Mouse (Mus musculus) gonadal fat pad, adult 2 months (tissue): ENCODE results near the gene Mks1. TPM values are rescaled to one million over a fixed set of nuclear protein-coding genes. Genes with fewer than 3 reads are reported as not detected.
"Not testable (repeated sequence)": the region's sequence is repeated elsewhere in the genome, so short reads cannot be mapped to it uniquely, and the experiment has no call there.

ENCODE experiments used
- DNase-seq: peaks from one replicate; pipeline ENCODE4 v3.0.0-alpha.2; 2012; ENCODE audit warnings: low read depth
- polyA plus RNA-seq: library from polyadenylated mRNA; depleted of rRNA; stranded (reverse); fragments of >200 nt; gene quantifications from 2 replicates; pipeline ENCODE4 v1.2.3, GENCODE M21; 2012; rRNA removed

The Mks1 gene
- polyA plus RNA-seq: 20.8 and 22.2 TPM in 2 replicates

DNA sequence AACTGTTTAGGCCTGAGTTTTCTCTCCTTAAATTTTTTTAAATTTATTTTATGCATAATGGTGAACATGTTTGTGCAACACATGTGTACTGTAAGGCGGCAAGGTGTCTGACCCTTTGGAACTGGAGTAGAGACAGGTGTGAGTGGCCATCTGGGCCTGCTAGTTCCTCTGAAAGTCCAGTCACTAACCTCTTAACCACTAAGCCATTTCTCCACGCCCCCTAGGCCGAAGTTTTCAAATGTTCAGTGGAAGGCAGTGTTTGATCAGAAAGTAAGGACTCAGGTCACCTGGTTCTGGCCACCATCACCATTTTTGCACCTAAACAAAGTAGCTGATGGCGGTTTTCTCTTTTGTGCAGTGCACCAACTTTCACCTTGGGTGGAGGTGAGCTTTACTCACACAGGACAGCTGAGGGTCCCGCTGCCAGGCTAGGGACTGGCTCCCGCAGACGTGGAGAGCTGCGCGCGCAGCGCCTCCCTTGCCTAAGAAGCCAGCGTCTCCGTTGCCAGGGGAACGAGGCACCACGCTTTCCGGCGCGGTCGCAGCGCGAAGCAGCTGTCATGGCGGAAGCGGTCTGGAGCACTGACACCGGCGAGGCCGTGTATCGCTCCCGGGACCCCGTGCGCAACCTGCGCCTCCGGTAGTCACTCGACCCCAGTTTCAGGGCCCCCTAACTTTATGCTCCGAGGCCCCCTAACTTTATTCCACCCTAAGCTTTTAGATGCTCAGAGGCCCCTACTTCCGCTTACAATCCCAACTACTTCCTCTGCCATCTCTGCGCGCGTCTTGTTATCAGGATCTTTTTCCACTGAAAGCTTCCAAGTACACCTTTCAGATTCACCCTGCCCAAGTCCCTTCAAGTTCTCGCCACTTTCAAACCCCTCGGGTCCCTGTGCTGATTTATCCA, at the start of gene Mks1:
Mks1 (plus strand) TSS at position 526 of the 907 bp plus-strand sequence.
- no peak for DNase-seq

DNA sequence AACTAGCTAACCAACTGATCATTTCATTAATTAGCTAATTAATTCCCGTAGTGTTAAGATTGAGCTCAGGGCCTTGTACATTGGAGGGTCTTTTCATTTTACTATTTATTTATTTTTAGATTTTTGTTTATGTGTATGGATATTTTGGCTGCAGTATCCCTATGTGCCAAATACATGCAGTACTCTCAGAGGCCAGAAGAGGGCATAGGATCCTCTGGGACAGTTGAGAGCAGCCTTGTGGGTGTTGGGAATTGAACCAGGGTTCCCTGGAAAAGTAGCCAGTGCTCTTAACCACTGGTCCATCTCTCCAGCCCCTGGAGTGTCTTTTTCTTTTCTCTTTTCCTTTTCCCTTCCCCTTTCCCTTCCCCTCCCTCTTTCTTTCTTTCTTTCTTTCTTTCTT, 47.6 kb upstream of the Mks1 start:
- no peak for DNase-seq

DNA sequence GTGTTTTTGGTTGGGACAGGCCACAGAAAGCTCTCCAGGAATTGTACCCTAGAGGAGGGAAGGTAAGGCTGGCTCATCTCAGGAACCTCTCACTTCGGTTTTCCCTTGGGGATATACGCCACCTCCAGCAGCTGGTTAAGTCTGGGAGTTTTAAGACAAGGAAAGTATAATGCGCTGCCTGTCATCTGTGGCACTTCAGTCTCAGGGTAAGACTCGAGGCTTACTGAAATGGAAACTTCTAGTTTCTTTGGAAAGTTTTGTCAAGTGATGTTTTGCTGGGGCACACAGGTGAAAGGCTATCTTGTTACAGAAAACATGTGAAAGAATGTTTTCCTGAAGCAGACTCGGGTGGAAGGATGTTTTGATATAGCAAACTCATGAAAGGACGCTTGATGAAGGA, 45.6 kb upstream of the Mks1 start:
- no peak for DNase-seq

DNA sequence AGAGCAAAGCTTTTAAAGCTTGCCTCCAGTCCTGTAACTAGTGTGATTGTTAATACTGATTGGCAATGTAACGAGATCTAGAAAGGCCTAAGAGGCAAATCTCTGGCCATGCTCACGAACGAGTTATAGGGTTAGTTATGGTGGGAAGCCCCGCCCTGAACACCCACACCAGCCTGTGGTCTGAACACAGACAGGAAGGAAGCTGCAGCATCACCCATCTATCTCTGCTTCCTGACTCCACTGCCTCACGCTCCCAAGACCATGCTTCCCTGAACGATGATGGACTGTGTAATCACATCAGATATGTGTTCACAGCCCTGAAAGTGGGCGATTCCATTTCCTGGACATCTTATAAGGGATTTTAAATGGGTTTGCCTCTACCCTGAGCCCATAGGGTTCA, 44.8 kb upstream of the Mks1 start:
- DNase-seq: no peak

DNA sequence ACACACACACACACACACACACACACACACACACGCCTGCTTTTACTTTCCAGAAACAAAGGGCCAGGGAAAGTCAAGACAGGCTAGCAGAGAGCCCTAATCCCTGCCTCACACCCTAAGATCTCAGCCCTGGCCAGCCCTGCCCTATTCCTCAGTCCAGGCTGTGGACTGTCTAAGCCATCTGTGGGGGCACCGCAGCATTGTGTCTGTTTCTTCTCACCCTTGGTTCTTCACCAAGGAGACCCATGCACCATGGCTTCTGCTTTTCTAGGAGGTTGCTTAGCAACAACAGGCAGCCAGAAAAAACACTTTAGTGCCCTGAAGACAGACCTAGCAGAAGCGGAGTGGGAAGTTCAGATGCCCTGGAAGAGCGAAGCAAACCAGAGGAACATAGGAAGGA, 41.6 kb upstream of the Mks1 start:
- no peak for DNase-seq

DNA sequence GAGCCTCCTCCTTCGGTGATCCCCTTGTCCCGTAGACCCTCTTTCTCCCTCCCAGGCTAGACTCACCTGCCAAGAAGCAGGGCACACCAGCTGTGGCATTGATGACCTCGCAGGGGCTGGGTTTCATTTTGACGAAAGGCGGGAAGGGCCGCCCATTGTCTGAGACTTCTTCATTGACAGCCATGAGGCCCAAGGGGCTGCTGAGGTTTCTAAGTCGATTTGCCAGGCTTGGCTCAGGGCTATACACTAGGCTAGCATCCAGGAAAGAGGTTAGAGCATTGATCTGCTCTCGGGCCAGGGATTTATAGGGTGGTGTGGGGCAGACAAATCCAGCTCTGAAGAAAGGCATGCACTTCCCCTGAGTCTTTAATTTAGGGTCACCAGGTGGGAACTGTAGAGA, 38.2 kb upstream of the Mks1 start:
- DNase-seq: no peak

DNA sequence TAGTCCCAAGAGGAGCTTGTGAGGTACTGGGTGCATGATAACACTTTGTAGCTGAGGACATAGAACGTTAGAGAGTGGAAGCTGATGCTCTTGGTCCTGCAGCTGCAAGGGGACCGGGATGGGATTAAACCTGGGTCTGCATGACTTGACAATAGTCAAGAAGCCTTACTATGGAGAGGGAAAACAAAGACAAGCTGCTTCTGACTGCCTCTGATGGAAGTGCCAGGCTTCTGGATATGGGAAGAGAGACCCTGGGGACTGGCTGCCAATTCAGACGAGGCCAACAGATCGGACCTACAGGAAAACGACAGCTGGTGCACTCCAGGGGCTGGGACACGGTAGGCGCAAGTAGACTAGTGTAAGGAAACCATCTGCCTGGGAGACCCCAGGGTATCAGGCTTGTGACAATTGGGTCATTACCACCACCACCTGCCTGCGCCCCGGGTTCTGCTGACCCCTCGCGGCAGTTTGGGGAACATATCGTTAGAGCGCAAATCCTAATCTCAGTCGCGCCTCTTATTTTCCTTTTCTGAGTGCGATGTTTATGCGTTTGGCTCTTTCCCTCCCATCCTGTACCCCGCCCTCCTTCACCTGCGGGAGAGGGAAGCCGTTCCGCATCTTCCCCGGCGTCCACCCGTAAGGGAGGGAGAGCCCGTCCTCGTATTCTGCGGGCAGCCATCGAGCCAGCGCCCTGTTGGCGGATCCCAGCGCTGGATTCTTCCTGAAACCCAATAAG, 36.1 kb upstream of the Mks1 start:
- no peak for DNase-seq

DNA sequence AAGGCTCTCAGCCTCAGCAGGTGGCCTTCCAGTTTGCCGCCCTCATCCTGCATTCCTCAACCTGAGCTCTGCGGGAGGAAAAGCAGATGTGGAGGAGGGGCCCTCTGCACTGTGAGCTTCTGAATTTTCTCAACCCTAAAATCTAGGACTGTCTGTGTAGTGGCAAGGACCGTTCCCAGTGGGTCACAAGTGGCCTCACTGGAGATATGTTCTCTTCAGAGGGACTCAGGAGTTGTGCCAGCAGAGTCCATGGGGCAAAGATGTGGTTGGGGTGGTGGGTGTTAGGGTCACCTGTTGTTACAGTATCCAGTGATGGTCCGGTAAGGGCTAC, 35.6 kb upstream of the Mks1 start:
- DNase-seq: no peak

DNA sequence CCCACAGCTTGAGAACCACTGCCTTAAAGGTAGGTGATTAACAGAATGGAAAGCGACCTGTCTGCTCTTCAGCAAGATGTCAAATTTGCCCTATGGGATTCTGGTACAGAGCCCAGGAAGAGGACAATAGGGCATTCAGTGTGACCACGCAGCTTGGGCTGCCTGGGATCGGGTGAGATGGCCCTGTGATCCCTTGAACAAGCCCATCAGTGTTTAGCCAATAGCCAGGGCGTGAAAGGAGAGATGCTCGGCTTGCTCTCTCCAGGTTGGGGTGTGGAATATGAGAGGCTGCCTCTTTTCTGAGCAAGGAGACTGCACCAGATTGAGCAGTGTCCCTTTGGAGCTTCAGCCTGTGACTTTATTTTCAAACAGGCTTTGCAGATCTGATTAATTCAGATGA, 31.5 kb upstream of the Mks1 start:
- DNase-seq: no peak

DNA sequence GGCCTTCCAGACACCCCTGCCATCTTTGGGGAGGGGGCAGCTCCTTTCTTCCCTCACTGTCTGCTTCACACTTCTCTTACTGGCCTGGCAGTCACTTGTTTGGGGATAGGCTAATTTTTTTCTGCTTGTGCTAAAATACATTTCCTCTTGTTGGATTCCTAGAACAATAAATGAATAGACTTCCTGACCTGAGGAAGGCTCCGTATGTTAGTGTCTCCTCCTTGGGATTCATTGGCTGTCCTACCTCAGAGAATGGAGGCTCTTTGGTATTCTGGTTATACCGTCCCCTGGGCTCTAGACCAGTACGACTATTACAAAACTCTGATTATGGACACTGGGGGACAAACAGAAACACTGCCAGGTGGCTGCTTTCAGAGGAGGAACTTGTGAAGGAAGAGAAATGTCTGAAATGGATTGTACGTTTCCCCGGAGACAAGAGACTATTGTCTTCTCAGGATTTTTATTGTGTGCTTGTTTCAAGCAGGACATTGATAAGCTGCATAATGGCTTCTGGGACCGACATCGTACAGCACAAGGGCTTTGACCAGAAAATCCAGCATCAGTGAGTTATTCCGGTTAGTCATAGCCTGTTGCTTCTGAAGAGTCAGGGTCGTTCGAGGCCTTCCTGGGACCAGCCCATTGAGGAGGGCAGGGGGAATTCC, 24.6 kb upstream of the Mks1 start, which contains the start of gene Lpo:
Lpo (minus strand) TSS at position 51 of the 662 bp plus-strand sequence.
- DNase-seq: no peak

DNA sequence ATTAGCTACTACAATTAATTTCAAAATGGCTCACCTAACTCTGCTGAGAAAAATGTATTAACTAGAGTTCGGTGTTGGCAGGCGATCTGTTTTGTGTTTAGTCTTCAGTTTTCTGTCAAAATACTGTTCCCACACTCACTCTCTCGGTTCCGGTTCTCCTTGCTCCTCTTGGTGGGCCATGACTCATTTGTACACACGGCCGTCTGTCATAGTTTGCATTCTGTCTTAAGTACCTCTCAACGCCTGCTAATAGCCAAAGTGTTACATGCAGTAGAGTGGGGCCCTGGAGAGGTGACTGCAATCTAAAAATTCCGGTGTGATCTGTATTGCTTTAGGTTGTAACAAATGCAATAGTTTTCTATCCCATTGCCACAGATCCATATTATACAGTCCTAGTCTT, 12.3 kb upstream of the Mks1 start:
- no peak for DNase-seq

DNA sequence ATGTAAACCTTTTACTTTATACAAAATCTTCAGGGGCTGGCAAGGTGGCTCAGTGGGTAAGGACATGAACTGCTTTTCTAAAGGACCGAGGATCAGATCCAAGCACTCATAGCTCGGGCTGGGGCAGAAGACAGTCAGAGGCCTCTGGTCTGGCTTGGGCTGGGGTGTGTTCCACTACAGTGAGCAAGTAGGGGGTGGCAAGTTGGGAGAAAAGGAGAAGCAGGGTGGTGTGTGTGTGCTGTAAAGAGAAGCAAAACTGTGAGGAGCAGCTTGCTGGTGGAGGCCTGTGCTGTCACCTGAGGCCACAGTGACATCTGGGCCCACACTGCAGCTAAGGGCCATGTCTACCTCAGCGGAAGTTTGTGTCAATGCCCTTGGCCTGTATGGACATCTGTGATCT, 11.6 kb upstream of the Mks1 start:
- DNase-seq: no peak

DNA sequence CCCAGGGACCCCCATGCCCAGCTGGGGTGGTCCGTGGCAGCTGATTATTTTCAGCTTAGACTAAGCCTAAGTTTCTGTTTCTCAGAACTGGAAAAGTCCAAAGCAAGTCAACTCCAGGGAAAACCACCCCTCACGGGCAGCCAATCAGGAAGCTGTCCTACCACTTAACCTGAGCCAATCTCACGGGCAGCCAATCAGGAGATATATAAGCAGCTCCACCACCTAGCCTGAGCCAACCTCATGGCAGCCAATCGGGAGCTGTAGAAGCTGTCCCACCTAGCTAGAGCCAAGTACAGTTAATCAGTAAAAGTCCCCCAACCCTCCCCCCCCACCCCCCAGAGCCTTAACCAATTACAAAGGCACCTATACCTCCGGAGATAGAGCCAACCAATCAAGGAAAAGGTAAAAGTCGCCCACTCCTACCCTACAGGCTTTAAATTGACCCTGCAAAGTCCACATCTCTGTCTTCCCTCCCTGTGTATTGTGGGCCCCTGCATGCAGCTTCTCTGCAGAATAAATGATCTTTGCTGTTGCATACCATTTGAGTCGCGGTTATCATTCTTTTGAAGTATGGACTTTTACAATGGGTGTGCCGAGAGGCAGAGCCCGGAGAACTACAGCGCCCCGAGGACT, 5.9 kb upstream of the Mks1 start:
- DNase-seq: no peak

DNA sequence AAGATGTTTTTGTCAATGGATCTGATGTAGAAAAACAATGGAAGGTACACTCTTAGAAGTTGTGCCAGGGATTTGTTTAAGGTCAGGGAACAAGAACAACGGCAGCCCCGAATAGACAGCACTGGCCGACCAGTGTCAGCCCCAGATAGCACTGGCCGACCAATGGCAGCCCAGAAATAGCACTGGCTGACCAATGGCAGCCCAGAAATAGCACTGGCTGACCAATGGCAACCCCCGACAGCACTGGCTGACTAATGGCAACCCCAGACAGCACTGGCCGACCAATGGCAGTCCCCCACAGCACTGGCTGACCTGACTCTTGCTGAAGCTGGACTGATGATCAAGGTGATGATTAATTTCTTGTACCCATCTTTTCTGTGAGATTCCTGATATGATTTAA, 5.1 kb upstream of the Mks1 start:
- no peak for DNase-seq

DNA sequence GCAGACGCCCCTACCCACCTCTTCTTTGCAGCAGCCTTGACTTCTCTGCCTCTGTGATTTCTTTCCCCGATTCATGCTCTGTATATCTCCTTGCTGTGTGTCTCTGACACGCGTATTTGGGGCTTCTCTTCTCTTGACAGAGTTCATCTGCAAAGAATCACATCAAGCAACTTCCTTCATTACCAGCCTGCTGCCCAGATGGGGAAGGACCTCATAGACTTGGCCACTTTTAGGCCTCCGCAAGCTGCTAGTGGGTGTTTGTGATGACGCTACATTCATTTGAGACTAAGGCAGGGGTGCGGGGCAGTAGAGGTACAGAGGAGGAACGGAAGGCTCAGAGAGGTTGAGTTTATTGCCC, 561 bp downstream of the Mks1 start:
- DNase-seq: no peak

DNA sequence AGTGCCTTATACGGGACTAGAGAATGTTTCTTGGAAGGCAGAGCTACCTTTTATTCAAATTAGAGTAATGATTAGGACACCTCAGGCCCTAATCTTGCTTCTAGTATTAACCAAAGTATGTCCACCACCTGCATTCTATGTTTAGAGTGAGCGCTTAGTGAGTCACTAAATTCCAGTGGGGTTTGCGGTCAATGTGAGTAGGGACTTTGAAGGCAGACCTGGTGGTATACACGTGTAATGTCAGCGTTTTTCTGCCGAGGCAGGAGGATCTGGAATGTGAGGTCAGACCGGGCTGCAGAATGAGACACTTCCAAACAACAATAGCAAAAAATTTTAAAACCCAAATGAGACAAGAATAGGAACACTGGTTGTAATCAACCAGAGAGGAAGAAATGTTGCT, 1.5 kb downstream of the Mks1 start:
- DNase-seq: no peak

DNA sequence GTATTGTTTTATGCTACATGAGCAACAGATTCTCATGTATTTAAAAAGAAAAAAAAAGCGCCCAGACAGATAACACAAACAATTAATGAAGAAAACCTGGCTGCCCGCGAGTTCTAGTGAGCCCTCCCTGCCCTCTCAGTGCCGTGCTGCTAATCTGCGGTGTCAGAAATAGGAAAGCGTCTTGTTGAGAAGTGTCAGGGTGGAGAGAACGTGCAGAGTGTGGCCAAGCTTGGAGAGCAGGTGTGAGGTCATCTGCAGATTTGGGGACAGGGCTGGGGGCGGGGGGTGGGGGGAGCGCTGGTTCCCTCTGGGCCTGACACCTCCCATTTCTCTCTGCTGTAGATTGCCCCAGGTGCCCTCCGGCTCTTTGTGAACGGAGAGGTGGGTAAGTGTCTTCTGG, 6.3 kb downstream of the Mks1 start:
- no peak for DNase-seq

DNA sequence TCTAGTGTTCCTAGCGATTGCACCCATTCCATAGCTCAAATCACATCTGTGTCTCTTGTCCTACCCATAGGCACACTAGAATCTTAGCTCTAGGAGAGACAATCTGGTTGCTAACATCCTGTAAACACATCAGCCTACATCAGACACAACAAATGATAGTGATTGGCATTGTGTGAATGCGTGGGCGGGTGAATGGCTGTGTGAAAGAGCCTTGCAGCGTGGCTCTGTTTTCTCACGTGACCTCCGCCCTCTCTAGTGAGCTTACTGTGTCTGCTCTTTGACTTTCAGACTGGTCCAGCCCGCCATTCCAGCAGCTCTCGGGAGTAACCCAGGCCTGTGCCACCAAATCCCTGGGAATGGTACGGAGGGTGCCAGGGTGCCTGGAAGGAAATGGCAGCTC, 7.4 kb downstream of the Mks1 start:
- DNase-seq: no peak

DNA sequence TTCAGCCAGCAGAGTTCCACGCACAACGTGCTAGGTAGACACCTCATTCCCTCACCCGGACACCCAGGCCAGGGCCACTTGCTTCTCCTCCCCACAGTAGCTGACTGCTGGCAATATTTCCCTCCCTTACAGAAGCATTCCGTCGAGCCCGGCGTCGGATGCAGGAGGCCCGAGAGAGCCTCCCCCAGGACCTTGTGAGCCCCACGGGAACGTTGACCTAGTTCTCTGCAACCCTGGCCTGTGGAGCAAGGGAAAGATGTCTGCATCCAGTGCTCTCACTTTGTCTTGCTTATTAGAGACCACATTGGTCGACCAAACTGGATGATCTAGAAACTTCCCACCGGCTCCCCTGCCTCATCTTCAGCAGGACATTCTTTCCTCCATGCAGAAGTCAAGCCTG, 9.8 kb downstream of the Mks1 start:
- no peak for DNase-seq

DNA sequence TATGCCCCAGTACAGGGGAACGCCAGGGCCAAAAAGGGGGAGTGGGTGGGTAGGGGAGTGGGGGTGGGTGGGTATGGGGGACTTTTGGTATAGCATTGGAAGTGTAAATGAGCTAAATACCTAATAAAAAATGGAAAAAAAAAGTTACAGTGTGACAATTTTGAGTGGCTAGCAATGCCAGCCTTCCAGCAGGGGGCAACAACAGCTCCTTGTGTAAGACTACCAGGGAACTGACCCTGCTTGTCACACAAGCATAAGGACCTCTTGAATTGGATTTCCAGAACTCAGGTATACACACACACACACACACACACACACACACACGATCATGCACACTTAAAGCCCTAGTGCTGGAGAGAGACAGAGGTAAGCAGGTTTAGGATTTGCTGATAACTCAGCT, 13.9 kb downstream of the Mks1 start:
- not testable (repeated sequence) for DNase-seq

DNA sequence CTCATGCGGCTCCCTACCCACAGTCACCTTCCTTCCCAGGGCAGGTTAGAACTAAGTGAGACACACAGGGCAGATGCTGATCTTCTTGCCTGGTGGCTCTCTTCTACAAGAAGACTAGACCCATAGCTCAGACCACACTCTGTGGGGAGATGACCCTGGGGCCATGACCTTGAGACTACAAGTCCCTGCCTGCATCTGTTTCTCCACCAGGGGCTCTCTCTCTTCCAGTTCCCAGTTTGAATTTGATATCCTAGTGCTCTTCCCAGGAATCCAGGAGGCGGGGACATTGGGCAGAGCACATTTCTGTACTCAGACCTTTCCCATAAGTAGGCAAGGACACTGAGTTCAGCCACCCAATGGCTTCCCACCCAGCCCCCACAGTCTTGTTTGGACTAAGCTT, 17.1 kb downstream of the Mks1 start:
- no peak for DNase-seq

DNA sequence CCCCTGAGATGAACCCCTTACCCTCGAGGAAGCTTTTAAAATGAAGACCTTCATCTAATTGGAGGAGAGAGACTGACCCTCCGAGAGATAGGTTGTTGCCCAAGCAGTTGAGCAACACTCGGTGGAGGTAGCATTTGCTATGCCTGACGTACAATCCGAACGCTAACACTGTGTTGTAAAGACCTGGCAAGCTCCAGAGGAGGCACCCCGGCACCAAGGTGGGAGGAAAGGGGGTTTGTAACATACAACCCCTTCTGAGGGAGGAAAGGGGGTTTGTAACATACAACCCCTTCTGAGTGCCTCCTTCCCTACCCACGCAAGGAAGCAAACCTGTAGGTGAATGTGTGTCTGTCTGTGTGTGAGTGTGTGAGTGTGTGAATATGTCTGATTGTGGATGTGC, 18.8 kb downstream of the Mks1 start:
- DNase-seq: no peak
